Mouse (Mus musculus): ENCODE measurements around the gene Rab11fip3. TPM values are rescaled to one million over a fixed set of nuclear protein-coding genes. Genes with fewer than 3 reads are reported as not detected.
"Not testable (repeated sequence)": the region's sequence is repeated elsewhere in the genome, so short reads cannot be mapped to it uniquely, and the experiment has no call there.

Gene Rab11fip3
- total RNA-seq (2021) = 10 to 100 TPM; 39.2 to 41.3 TPM
- long read RNA-seq, experiment 1, full-length matches to known transcripts = 46 of 56 reads
- long read RNA-seq, experiment 1, partial matches to known transcripts = 8 of 56 reads
- long read RNA-seq, experiment 1, other reads (novel, unspliced or antisense) = 2 of 56 reads
- long read RNA-seq, experiment 2, full-length matches to known transcripts = 103 of 126 reads
- long read RNA-seq, experiment 2, partial matches to known transcripts = 12 of 126 reads
- long read RNA-seq, experiment 2, other reads (novel, unspliced or antisense) = 11 of 126 reads

DNA sequence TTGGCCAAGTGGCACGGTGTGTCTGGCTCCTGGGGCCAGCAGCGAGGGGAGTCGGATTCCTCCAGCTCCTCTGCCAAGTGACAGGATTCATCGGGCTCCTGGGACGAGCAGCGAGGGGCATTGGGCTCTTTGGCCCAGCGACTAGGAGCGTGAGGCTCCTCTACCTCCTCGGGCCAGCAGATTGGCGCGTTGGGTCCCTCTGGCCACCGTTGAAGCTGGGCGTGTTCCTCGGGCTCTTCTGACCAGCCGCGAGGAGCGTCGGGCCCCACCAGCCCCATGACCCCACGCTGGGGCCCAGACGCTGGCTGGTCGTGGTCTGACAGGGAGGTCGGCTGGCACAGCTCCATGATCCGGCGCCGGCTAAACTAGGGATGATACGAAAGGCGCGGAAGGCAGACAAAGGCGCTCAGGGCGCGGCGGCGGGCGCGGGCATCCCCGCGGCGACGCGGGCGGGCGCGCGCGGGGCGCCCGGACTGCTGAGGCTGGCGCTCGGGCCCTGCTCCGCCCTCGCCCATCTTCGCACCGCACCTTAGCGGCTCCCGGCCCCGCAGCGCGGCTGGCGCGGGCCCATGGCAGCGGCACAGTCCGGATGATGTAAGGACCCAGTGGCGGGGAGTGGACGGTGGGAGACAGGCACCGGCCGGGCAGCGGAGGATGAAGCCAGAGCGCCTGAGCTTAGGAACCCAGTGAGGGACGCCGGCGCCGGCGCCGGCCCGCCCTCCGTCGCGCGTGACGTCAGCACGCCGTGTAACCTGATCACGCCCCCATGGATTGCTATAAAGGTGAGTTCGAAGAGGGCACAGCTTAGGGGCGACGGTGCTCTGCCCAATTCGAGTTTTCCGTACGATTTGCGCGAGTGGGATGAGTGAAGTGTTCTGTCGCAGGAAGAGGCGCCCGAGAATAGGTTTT lies at the start of gene Rab11fip3:
Gene Rab11fip3, minus strand, starts transcription at position 725 of the 909 bp plus-strand sequence.
- intact Hi-C loops (cut with DNase I; ENCODE audit: low total_unique reads) = no loop called here
- peak; percentile 82 for DNase-seq

DNA sequence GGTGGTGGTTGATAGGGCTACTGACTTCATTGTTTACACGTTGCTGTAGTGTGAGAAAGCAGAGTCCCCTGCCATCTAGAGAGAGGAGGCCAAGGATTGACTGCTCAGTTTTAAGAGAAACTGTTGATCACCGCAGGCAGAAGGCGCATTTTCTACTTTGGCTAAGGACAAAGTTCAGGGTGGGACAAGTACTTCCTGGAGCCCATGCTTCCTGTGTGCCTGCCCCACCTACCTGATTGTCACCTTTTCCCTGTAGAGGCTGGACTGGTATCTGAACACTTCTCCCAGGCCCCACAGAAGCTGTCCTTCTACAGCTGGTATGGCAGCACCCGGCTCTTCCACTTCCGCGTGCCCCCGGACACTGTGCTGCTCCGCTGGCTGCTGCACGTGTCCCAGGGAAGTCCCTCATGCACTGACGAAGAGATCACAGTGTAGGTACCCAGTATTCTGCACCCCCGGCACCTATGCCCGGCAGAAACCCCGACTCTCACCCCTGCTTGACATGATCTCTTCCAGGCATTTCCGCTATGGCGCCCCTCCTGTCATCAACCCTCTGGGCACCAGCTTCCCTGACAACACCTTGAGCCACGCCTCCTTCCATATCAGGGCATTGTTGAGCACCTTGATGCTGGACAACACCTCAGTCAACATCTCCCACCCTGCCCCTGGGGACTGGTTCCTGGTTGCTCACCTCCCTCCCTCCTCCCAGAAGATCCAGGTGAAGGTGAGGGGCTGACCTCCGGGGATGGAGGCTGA lies 47.3 kb upstream of the Rab11fip3 start:
- intact Hi-C loops (cut with DNase I; ENCODE audit: low total_unique reads) = no loop called here
- no peak for DNase-seq

GRCm38 (mm10) chr17:26115956-26116487 lies 46.7 kb upstream of the Rab11fip3 start:
- intact Hi-C loops (cut with DNase I; ENCODE audit: low total_unique reads) = no loop called here
- no peak for DNase-seq

GRCm38 (mm10) chr17:26115205-26115898 lies 46.0 kb upstream of the Rab11fip3 start:
- no peak for DNase-seq
- intact Hi-C loops (cut with DNase I; ENCODE audit: low total_unique reads) = no loop called here

DNA sequence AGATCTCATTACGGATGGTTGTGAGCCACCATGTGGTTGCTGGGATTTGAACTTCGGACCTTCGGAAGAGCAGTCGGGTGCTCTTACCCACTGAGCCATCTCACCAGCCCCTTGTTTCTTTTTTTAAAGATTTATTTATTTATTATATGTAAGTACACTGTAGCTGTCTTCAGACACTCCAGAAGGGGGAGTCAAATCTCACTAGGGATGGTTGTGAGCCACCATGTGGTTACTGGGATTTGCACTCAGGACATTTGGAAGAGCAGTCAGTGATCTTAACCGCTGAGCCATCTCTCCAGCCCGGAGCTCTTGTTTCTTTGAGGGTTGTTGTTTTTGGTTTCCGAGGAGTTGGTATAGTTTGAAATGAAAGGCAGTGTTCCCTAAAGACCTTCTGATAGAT lies 45.1 kb upstream of the Rab11fip3 start:
- intact Hi-C loops (cut with DNase I; ENCODE audit: low total_unique reads) = not testable (repeated sequence)

GRCm38 (mm10) chr17:26114061-26114460 lies 44.7 kb upstream of the Rab11fip3 start:
- intact Hi-C loops (cut with DNase I; ENCODE audit: low total_unique reads) = no loop called here
- no peak for DNase-seq

More for the DNA sequence above, 45.1 kb upstream of the Rab11fip3 start:
- not testable (repeated sequence) for DNase-seq

DNA sequence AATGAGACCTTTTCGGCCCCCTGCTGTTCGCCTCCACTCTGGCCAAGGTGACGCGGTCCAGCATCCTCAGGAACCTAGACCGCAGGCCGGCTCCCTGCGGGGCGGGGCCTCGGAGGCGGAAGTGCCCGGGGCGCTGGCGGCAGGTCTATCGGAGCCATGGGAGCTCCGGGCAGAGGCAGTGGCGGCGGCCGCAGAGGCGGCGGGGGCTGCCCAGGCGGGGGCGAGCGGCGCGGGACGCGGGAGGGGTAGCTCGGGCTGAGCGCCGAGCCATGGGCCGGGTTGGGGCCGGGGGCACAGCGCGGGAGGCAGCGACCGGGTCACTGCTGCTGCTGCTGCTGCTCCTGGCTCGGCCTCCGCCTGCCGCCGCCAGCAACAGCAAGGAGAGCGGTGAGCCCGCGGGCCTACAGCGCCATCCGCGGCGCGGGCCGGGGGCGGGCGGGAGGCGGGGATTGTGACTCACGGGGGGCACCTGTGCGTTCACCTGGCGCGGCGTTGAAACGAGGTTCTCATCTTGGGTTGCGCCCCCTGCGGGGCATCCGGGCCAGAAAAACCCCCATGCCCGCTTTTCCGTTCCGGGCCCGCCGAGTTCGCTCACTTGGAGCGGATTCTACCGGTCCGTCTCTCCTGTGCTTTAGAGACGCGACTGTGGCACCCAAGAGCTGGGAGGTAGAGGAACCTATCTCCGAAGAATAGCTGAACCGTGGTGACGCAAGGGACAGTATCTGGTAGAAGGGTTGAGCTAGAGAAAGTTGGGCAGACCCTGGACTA lies 44.0 kb upstream of the Rab11fip3 start, which contains the start of gene Tmem8:
Gene Tmem8, plus strand, starts transcription at position 119 of the 768 bp plus-strand sequence.
- DNase-seq = peak; percentile 37

DNA sequence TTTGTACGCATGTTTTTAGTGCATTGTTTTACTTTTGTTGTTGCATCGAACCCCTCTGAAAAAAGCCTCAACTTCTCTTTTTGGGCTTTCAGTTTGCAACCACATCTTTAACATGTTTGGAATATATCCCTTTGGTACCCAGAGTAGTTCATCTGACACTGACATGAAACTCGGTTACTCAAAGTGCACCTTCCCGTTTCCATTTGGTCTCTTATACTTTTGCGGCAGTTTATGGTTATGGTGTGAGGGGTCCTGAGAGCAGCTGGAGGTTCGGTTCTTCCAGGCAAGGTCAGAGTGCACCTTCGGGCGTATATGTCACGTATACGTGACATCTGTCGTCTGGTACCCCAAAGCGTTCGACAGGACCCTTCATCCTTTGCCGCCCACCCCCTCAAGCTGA lies 43.4 kb upstream of the Rab11fip3 start:
- no peak for DNase-seq
- intact Hi-C loops (cut with DNase I; ENCODE audit: low total_unique reads) = no loop called here

More for the DNA sequence above, 44.0 kb upstream of the Rab11fip3 start, which contains the start of gene Tmem8:
- intact Hi-C loops (cut with DNase I; ENCODE audit: low total_unique reads) = no loop called here

DNA sequence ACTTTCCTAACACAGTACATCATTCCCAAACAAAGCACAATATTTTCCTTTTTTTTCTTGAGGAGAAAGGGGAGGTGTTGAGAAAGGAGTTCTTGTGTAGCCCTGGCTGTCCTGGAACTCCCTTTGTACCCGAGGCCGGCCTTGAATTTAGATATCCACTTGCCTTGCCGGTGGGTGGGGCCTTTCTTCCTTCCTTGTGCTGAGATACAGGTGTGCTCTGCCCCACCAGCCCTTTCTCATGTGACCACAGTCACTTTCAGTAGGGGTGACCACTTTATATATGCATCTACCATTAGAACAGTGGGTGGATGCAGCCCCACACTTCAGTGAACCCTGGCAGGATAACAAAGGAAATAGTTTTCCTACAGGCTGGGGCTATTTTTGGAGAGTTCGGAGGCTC lies 42.4 kb upstream of the Rab11fip3 start:
- intact Hi-C loops (cut with DNase I; ENCODE audit: low total_unique reads) = no loop called here
- no peak for DNase-seq

GRCm38 (mm10) chr17:26111024-26111423 lies 41.7 kb upstream of the Rab11fip3 start:
- no peak for DNase-seq
- intact Hi-C loops (cut with DNase I; ENCODE audit: low total_unique reads) = no loop called here

DNA sequence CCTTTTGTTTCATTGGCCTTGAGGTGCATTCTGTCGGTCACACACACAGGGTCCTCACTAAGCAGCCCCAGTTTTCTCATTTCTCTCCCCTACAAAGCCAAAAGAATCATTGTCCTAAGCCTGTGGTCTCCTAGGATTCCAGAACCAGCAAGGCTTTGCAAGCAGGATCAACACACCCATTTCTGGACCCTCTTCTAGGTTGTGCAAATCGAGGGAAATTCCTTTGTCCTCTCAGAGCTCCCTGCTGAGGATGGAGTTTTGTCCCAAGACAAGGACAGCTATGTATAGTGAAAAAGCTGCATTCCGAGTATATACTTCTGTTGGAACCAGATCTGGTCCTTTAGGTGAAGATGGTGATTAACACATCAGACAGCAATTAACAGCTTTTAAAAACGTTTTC lies 40.8 kb upstream of the Rab11fip3 start:
- DNase-seq = no peak
- intact Hi-C loops (cut with DNase I; ENCODE audit: low total_unique reads) = no loop called here

GRCm38 (mm10) chr17:26105619-26106018 lies 36.3 kb upstream of the Rab11fip3 start:
- intact Hi-C loops (cut with DNase I; ENCODE audit: low total_unique reads) = no loop called here
- no peak for DNase-seq

- intact Hi-C loops (cut with DNase I; ENCODE audit: low total_unique reads) = no loop called here
- no peak for DNase-seq
Measured at GRCm38 (mm10) chr17:26101478-26101877, 32.1 kb upstream of the Rab11fip3 start.

- intact Hi-C loops (cut with DNase I; ENCODE audit: low total_unique reads) = no loop called here
- DNase-seq = no peak
Measured at GRCm38 (mm10) chr17:26100166-26100565, 30.8 kb upstream of the Rab11fip3 start.

- intact Hi-C loops (cut with DNase I; ENCODE audit: low total_unique reads); DNase-seq: not testable (repeated sequence)
Measured at GRCm38 (mm10) chr17:26099316-26099715, 30.0 kb upstream of the Rab11fip3 start.

DNA sequence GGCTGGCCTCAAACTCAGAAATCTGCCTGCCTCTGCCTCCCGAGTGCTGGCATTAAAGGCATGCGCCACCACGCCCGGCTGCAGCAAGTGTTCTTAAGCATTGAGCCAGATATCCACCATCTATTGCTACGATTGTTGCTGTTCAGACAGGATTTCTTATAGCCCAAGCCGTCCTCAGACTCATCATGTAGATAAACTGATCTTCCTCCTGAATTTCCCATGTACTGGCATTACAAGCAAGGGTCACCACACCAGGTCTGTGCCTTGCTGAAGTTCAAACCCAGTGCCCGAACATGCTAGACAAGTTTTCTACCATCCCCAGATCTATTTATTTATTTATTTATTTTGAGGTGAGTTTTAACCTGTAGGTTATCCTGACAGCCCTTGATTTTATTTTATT lies 29.1 kb upstream of the Rab11fip3 start:
- intact Hi-C loops (cut with DNase I; ENCODE audit: low total_unique reads) = no loop called here
- DNase-seq = no peak

GRCm38 (mm10) chr17:26095121-26095740 lies 25.9 kb upstream of the Rab11fip3 start, which contains the start of gene Nme4:
Gene Nme4 (minus strand): TSS chr17:26095602.
- DNase-seq = peak; percentile 34
- intact Hi-C loops (cut with DNase I; ENCODE audit: low total_unique reads) = no loop called here

Data from gastrocnemius, postnatal 14 days (tissue).